Mouse (Mus musculus) lung, embryonic 14.5 days (tissue): ENCODE data around the gene Rapsn. TPM values are rescaled to one million over a fixed set of nuclear protein-coding genes. Genes with fewer than 3 reads are reported as not detected.

Experiments used
- ATAC-seq: fragments of 200-750 bp; cut with Nextera tagmentation; 2 replicates; pipeline ENCODE4 v1.8.0; 2017; ENCODE audit warnings: mild to moderate bottlenecking, moderate TSS enrichment, moderate library complexity; ENCODE audit not compliant: insufficient read depth
- DNase-seq: peaks from one replicate; pipeline ENCODE4 v3.0.0-alpha.2; 2015
- H3K27ac ChIP-seq: fragments of 300-500 bp; sonication (generic); 2 replicates; pipeline ENCODE4 v1.5.1; 2014; ENCODE audit warnings: low read depth, mild to moderate bottlenecking, moderate library complexity
- H3K27me3 ChIP-seq: fragments of 300-500 bp; sonication (generic); 2 replicates; pipeline ENCODE4 v1.6.1; 2014; ENCODE audit warnings: low read length, control low read depth; ENCODE audit not compliant: insufficient read depth
- H3K36me3 ChIP-seq: fragments of 300-500 bp; sonication (generic); 2 replicates; pipeline ENCODE4 v1.6.1; 2014; ENCODE audit warnings: control low read depth; ENCODE audit not compliant: insufficient read depth
- H3K4me1 ChIP-seq: fragments of 300-500 bp; sonication (generic); 2 replicates; pipeline ENCODE4 v1.6.1; 2014; ENCODE audit warnings: antibody characterized with exemption, control low read depth; ENCODE audit not compliant: insufficient read depth
- H3K4me2 ChIP-seq: fragments of 300-500 bp; sonication (generic); 2 replicates; pipeline ENCODE4 v1.6.1; 2014; ENCODE audit warnings: mild to moderate bottlenecking
- H3K4me3 ChIP-seq: fragments of 300-500 bp; sonication (generic); 2 replicates; pipeline ENCODE4 v1.5.1; 2014; ENCODE audit warnings: low read depth, low read length
- H3K9ac ChIP-seq: fragments of 300-500 bp; sonication (generic); 2 replicates; pipeline ENCODE4 v1.6.1; 2014
- H3K9me3 ChIP-seq: fragments of 300-500 bp; sonication (generic); 2 replicates; pipeline ENCODE4 v1.6.1; 2016; ENCODE audit warnings: low read depth, low read length, control low read depth
- CTCF ChIP-seq: IDR thresholded peaks from 2 replicates; pipeline ENCODE4 v1.5.1; 2016; ENCODE audit warnings: antibody characterized with exemption, low read depth
- WGBS: fragments of 180-500 bp; shearing (Covaris S2); extraction: QIAGEN DNeasy Blood & Tissue Kit; methylation state at CpG from one replicate; pipeline ENCODE4 v1.1.7; 2014; 5-methylcytosine and 5-hydroxymethylcytosine counted together
- polyA plus RNA-seq: library from polyadenylated mRNA; unstranded; fragments of >200 nt; fragmentation: Nextera tagmentation; extraction: Ambion mirVana; gene quantifications from 2 replicates; pipeline ENCODE4 v1.2.1, GENCODE M21; 2014

Rapsn gene
- polyA plus RNA-seq, 1 experiment from 2014 or later = 1.5 TPM

- DNase-seq = no peak
- no peaks in the 10 kb centered on the region for H3K27me3 ChIP-seq
- peak overlapping the region; percentile 72; the same call in 1 of the 2 replicates for H3K27ac ChIP-seq
- H3K4me3 ChIP-seq = peak overlapping the region; percentile 84
- WGBS = 2% methylated on average over 6 of the region's 6 CpGs
- peaks cover 34% of the 10 kb centered on the region for H3K36me3 ChIP-seq
- peak overlapping the region; percentile 76 for H3K9ac ChIP-seq
- peak; percentile 52 for ATAC-seq
- TF ChIP-seq CTCF = no peak
- H3K4me1 ChIP-seq = peaks cover 5% of the 10 kb centered on the region; the same call in 1 of the 2 replicates
- no peaks in the 10 kb centered on the region for H3K9me3 ChIP-seq
- peak overlapping the region; percentile 63 for H3K4me2 ChIP-seq
These were observed 17.9 kb downstream of the Rapsn start for GRCm38 (mm10) chr2:91053181-91053933.

GRCm38 (mm10) chr2:91053934-91054382 lies 18.5 kb downstream of the Rapsn start, which contains the start of gene Psmc3:
TSS of gene Psmc3 (plus strand) at chr2:91054009.
- H3K27me3 ChIP-seq = no peaks in the 10 kb centered on the region
- peak within 1 kb of the TSS; percentile 84 for H3K4me3 ChIP-seq
- H3K9me3 ChIP-seq = no peaks in the 10 kb centered on the region
- peak within 1 kb of the TSS; percentile 72 for H3K27ac ChIP-seq
- peak; percentile 98 for ATAC-seq
- H3K4me1 ChIP-seq = peaks cover 5% of the 10 kb centered on the region; the same call in 1 of the 2 replicates
- H3K4me2 ChIP-seq = peak within 1 kb of the TSS; percentile 91
- peak within 1 kb of the TSS; percentile 76 for H3K9ac ChIP-seq
- WGBS = under 1% methylated on average over 40 of the region's 40 CpGs
- TF ChIP-seq CTCF = no peak
- H3K36me3 ChIP-seq = peaks cover 40% of the 10 kb centered on the region
- DNase-seq = peak; percentile 97

GRCm38 (mm10) chr2:91058435-91058834 lies 23.0 kb downstream of the Rapsn start:
- no peaks in the 10 kb centered on the region for H3K27me3 ChIP-seq
- H3K9ac ChIP-seq = no peak overlapping the region
- no peak overlapping the region for H3K4me3 ChIP-seq
- no peaks in the 10 kb centered on the region for H3K9me3 ChIP-seq
- no peak overlapping the region for H3K4me2 ChIP-seq
- peaks cover 5% of the 10 kb centered on the region; the same call in 1 of the 2 replicates for H3K4me1 ChIP-seq
- DNase-seq (no peak), ATAC-seq (no peak)
- WGBS = 88% methylated on average over 5 of the region's 5 CpGs
- no peak overlapping the region for H3K27ac ChIP-seq
- H3K36me3 ChIP-seq = peaks cover 82% of the 10 kb centered on the region
- TF ChIP-seq CTCF = no peak

GRCm38 (mm10) chr2:91059376-91059775 lies 24.0 kb downstream of the Rapsn start:
- ATAC-seq (no peak), DNase-seq (no peak)
- no peak for TF ChIP-seq CTCF
- Histone ChIP-seq H3K9me3 (no peaks in the 10 kb centered on the region), H3K4me2 (no peak overlapping the region), H3K4me3 (no peak overlapping the region), H3K9ac (no peak overlapping the region), H3K4me1 (peaks cover 5% of the 10 kb centered on the region; the same call in 1 of the 2 replicates), H3K27ac (no peak overlapping the region), H3K36me3 (peaks cover 91% of the 10 kb centered on the region), H3K27me3 (no peaks in the 10 kb centered on the region)
- whole genome bisulfite sequencing = 88% methylated on average over 2 of the region's 2 CpGs

- Histone ChIP-seq H3K36me3 (peaks cover 95% of the 10 kb centered on the region), H3K9ac (no peak overlapping the region), H3K4me1 (no peaks in the 10 kb centered on the region), H3K27me3 (no peaks in the 10 kb centered on the region), H3K4me3 (no peak overlapping the region), H3K4me2 (no peak overlapping the region), H3K27ac (no peak overlapping the region), H3K9me3 (no peaks in the 10 kb centered on the region)
- peak; percentile 77 for TF ChIP-seq CTCF
- ATAC-seq (peak; percentile 26), DNase-seq (peak; percentile 71)
- 71% methylated on average over 10 of the region's 10 CpGs for WGBS
These were observed 25.3 kb downstream of the Rapsn start for GRCm38 (mm10) chr2:91060544-91061355.

GRCm38 (mm10) chr2:91061849-91062481 lies 26.5 kb downstream of the Rapsn start:
- Histone ChIP-seq H3K27ac (0 out of 2 replicates have a peak overlapping the region, but pooled peaks have one; percentile 43), H3K4me3 (no peak overlapping the region), H3K4me1 (no peaks in the 10 kb centered on the region), H3K9me3 (no peaks in the 10 kb centered on the region), H3K9ac (no peak overlapping the region), H3K36me3 (peaks cover 92% of the 10 kb centered on the region), H3K27me3 (no peaks in the 10 kb centered on the region), H3K4me2 (no peak overlapping the region)
- TF ChIP-seq CTCF = no peak
- DNase-seq (peak; percentile 46), ATAC-seq (peak; percentile 29)
- WGBS = 70% methylated on average over 6 of the region's 6 CpGs
